Mouse (Mus musculus): Measurements from ENCODE around the gene Ifngr2. TPM values are rescaled to one million over a fixed set of nuclear protein-coding genes. Genes with fewer than 3 reads are reported as not detected.
A peak's percentile ranks its signal among the peaks of the same experiment; 100 is the strongest.
"Not testable (repeated sequence)": the region's sequence is repeated elsewhere in the genome, so short reads cannot be mapped to it uniquely, and the experiment has no call there.

The Ifngr2 gene
- total RNA-seq (2017) = 6.1 and 6.7 TPM in 2 replicates

GRCm38 (mm10) chr16:91546836-91547741 is at the start of gene Ifngr2:
Gene Ifngr2 (plus strand): TSS chr16:91547072.
- ATAC-seq (replicated peaks; ENCODE audit: low read depth, poor library complexity, severe bottlenecking) = no peak

- no peak for ATAC-seq (replicated peaks; ENCODE audit: low read depth, poor library complexity, severe bottlenecking)
These were observed 48.8 kb upstream of the Ifngr2 start for GRCm38 (mm10) chr16:91498041-91498440.

DNA sequence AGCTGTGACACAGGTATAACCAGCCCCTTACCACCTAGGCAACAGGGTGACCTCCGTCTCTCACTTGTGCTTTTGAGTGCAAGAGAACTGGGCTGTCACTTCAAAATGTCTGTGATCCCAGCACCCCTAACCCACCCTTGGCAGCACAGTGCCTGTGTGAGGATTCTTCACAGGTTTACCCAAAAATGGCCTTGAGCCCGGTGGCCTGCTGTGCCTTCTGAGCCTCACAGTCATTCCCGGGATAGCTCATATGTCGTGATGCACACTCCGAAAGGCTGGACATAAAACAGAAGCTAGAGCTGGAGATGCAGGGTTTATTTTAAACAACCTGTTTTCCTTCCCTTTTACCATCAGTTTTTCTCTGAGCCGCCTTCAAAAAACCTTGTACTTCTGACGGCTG is 42.2 kb upstream of the Ifngr2 start:
- no peak for ATAC-seq (replicated peaks; ENCODE audit: low read depth, poor library complexity, severe bottlenecking)

DNA sequence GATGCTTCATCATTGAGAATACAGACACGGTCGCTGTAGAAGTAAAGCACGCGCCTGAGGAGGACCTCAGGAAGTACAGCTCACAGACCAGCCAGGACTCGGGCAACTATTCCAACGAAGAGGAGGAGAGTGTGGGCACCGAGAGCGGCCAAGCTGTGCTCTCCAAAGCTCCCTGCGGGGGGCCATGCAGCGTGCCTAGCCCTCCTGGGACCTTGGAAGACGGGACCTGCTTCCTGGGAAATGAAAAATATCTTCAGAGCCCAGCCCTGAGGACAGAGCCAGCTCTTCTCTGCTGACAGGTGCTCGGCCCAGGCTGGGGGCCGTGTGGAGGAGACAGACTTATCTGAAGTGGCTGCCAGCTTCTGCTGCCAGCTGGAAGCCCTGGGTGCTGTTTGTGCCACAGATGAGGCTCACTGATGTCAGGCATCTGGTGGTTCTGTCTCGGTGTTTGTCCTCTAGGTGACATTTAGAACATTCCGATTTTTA is 41.7 kb upstream of the Ifngr2 start:
- ATAC-seq (replicated peaks; ENCODE audit: low read depth, poor library complexity, severe bottlenecking) = no peak

GRCm38 (mm10) chr16:91506396-91506795 is 40.5 kb upstream of the Ifngr2 start:
- no peak for ATAC-seq (replicated peaks; ENCODE audit: low read depth, poor library complexity, severe bottlenecking)

DNA sequence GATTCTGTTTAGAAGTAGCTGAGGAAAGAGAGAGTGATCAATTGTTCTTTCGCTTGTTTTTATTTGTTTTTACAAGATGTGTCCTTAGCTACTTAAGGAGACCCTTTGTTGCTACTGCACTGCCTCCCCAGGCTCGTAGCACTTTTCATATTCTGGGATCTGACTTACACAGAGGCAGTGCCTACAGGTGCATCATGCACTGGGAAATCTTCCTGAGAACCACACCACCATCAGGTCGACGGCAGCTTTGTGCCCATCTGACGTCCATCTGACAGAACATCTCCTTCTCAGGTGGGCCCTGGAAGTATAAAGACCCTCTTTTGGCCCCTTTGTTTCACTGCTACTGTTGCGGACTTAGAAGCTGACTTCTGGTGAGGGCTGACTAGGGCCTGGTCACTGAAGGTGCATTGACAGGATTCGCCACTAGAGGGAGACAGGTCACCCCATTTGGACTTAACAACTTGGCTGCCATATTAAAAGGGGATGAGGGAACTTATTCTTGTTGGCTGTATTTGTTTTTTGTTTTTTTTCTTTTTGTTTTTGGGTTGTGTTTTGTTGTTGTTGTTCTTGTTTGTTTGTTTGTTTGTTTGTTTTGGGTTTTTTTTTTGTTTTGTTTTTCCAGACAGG is 34.6 kb upstream of the Ifngr2 start:
- peak; percentile 84 for ATAC-seq (replicated peaks; ENCODE audit: low read depth, poor library complexity, severe bottlenecking)

DNA sequence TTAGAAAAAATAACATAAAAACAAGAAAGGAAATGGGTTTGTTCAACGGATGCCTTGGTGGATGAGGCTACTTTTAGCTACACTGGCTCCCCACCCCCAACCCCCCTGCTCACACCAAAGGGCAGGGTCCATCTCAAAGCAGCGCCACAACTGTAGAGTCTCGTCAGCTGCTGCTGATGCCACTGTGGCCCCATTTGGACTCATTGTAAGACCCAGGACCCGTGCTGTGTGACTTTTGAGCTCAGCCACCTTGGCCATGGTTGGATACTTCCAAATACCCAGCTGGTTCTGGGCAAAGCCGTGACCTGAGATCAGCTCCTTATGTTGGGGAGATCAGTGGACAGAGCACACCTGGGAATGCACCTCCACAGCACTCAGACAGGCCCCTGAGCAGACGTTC is 33.8 kb upstream of the Ifngr2 start:
- no peak for ATAC-seq (replicated peaks; ENCODE audit: low read depth, poor library complexity, severe bottlenecking)

DNA sequence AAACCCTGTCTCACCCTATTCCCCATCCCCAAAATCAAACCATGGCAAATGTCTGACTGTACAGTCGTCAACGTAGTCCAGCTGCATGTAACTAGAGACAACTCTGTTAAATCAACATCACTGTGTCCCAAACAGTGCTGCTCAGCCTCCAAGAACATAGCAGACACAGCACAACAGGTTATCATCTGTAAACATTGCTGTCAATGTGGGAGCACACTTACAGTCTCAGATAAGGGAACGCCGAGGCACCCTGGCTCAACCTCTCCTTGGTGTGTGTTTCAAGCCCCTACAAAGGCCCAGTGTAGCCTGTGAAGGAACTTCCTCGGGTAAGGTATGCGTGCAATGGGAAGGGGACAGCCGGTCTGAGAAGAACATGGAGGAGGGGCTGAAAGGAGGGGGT is 29.9 kb upstream of the Ifngr2 start:
- 0 out of 2 replicates have a peak, but pooled peaks have one; percentile 23 for ATAC-seq (replicated peaks; ENCODE audit: low read depth, poor library complexity, severe bottlenecking)

- peak; percentile 55 for ATAC-seq (replicated peaks; ENCODE audit: low read depth, poor library complexity, severe bottlenecking)
These were observed 24.8 kb upstream of the Ifngr2 start for GRCm38 (mm10) chr16:91522040-91522439.

DNA sequence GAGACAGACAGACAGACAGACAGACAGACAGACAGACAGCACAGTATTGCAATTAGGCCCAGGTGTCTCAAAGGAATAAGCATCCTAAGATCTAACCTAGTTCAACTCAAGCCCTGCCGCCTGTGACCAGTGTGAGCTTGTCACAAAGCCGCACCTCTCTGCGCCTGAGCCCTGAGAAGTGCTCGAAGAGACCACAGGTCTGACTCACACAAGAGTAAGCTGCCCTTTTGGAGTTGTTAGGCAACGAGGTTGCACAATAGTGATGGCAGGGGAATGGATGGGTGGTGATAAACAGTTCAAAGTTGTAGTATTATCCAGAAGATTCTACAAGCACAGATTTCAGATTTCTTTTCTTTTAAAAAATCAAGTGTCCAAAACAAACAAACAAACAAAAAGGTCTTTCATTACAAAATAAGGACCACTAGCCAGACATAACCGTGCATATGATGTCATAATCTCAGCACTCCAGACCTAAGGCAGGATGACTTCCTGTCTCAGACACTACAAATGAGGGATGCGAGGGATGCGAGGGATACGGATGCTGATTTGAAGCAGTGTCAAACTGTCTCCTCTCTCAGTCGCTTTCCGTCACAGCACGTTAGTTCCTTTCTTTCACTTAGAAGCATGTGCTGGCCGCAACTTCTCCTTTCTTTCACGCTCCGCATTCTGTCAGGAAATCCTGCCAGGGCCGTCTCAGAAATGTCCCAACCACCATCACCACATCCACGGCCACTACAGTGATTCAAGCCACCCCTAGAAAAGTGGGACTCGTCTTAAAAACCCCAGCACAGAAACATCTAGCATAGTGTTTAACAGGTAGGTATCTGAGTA is 24.2 kb upstream of the Ifngr2 start:
- peak; percentile 76 for ATAC-seq (replicated peaks; ENCODE audit: low read depth, poor library complexity, severe bottlenecking)

- no peak for ATAC-seq (replicated peaks; ENCODE audit: low read depth, poor library complexity, severe bottlenecking)
These were observed 22.7 kb upstream of the Ifngr2 start for GRCm38 (mm10) chr16:91524206-91524605.

DNA sequence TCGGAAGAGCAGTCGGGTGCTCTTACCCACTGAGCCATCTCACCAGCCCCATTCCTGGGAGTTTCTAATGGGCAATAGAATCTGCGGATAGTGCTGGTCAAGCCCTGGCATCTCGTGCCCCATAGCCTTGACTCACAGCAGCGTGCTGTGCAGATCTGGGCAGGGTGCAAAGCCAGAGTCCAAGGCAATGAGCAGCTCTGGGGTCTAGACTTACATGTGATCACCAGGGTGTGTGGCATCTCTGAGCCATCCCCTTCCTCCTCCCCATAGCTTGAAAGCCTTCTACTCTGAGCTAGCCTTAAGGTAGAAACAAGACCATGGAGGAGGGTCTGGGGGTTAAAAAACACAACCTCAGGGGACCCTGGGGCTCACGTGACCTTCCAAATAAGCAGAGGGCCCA is 20.6 kb upstream of the Ifngr2 start:
- ATAC-seq (replicated peaks; ENCODE audit: low read depth, poor library complexity, severe bottlenecking) = no peak

DNA sequence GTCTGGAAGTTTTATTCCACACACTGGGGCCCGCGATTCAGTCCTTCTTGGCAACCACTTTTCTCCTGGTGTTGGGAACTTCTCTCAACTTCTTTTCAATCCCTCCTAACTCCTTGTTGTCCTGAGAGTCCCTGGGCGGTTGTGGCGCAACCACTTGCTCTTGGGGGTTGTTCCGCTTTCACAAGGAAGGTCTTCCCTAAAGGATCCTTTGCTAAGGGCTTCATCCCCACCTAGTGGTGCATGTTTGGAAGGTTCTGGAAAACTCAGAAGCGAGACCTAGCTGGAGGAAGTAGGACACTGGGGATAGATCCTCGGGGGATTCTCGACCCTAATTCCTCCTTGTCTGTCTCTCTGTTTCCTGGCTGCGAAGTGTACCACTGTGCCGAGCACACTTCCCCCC is 19.8 kb upstream of the Ifngr2 start:
- ATAC-seq (replicated peaks; ENCODE audit: low read depth, poor library complexity, severe bottlenecking) = peak; percentile 30

DNA sequence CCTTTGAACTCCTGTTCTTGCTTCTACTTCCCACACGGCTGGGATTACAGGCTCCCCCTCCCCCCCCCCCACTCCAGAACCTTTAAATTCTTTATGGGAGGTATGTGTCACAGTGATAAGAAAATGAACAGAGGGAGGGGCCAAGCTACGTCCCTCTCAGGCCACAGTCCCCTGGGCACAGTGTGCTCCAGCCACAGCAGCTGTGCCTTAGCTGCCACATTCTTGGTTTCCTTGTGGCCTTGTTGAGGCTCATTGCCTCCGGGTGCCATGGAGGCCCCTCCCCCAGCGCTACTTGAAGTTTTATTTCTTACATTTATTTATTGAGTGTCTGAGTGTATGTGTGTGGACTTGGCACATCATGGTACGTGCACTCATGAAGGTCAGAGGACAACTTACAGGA is 19.4 kb upstream of the Ifngr2 start:
- peak; percentile 30 for ATAC-seq (replicated peaks; ENCODE audit: low read depth, poor library complexity, severe bottlenecking)

- no peak for ATAC-seq (replicated peaks; ENCODE audit: low read depth, poor library complexity, severe bottlenecking)
These were observed 18.3 kb upstream of the Ifngr2 start for GRCm38 (mm10) chr16:91528578-91528977.

DNA sequence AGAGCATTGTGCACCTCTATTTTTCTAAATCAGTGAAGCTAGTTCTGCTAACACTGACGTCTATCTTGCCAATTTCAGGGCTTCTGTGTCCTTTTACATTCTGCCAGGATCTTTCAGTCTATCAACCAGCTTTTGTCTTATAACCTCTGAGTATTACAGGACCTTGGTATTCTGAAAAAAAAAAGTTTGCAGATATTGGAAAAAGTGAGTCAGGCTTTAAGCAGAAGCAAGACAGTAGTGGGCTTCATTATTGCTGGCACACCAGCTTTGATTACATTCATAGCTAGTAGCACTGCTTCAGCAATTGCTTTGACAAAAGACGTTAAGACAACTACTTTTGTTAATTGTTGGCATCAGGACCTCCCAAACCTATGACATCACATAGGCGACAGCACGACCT is 16.0 kb upstream of the Ifngr2 start:
- not testable (repeated sequence) for ATAC-seq (replicated peaks; ENCODE audit: low read depth, poor library complexity, severe bottlenecking)

- ATAC-seq (replicated peaks; ENCODE audit: low read depth, poor library complexity, severe bottlenecking) = no peak
These were observed 15.0 kb upstream of the Ifngr2 start for GRCm38 (mm10) chr16:91531856-91532255.

GRCm38 (mm10) chr16:91532429-91532828 is 14.4 kb upstream of the Ifngr2 start:
- no peak for ATAC-seq (replicated peaks; ENCODE audit: low read depth, poor library complexity, severe bottlenecking)

DNA sequence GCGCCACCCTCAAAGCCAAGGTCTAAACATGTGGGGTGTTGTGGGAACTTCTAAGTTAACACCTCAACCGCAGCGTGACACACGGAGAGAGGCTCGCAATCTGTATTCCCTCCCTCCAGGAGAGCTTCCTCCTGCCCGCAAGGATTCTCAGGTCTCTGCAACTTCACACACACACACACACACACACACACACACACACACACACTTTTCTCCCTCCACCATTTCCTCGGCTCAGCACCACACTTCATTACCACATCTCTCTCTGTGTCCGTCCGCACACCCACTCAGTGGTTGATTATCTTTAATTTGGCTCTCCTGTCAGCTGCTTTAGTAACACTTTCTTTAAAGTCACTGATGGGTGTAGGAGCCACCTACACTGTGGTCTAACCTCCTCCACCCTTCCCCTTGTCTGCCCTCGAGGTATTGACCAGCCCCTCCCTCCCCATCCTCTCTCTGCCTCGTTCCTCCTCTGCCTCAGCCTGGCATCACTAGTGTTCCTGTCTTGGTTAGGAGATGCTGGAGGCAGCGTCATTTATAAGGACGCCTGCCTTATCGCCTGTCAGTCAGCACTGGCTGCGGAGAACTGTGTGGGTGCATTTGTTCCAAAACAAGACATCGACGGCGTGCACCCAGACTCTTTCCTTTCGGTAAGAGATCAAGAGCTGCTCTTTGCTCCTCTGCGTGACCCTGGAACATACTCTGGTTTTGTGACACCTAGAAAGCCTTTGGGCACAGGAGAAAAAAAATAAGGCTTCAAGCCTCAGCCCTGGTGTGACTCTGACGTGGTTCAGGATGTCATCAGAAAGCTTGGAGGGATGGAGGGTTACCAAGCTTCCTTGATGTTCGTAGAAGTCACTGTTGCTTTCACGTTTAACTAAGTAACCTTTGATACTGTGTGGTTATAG is 13.5 kb upstream of the Ifngr2 start:
- ATAC-seq (replicated peaks; ENCODE audit: low read depth, poor library complexity, severe bottlenecking) = peak; percentile 40
